Mouse (Mus musculus): ENCODE data around the gene Pecam1.
A peak's percentile ranks its signal among the peaks of the same experiment; 100 is the strongest.
"Not testable (repeated sequence)": the region's sequence is repeated elsewhere in the genome, so short reads cannot be mapped to it uniquely, and the experiment has no call there.

The Pecam1 gene

DNA sequence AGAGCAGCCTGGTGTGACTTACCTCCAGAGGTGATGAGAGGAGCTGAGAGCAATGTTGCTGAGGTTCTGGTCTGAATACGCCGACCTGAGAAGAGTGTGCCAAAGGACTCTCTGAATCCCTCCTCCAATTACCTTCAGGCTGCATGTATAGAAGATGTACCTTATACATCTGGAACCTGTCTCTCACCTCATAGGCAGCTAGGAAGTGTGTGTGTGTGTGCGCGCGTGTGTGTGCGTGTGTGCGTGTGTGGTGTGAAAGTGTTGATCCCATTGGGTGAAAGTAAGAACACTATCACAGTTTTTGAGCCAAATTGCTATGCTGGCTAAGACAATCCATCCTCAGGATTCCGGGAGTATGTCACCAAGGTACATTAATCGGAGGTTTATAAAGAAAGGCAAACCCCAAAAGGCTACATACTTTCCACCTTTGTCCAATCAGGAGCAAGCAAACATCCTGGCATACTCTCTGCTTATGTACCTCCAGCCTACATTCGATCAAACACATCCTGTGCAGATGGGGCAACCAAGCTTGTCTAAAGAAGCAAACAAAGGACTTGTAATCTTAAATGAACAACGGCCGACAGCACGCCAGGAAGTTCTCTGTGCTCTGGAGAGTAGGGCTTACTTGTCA, at the start of gene Pecam1:
Pecam1 (minus strand) TSS at position 508 of the 631 bp plus-strand sequence.
- no peak for DNase-seq (ENCODE audit: low read depth, low spot score)

DNA sequence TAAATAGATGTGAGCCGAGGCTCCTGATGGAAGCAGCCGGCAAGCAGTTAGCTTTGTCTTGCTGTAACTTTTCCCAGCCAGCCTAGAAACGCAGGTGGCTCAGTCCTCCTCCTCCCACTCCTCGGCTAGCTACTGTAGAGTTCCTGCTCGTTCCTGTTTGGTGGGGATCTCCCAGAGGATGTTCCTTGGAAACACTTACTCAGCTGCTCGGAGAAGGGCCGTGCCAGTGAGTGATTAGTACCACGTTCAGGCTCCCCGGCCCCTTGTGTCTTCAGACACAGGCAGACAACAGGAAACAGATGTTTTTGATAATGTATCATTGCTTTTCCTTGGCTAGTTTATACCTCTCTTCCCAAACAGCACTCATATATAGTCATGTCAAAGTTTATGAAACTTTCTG, 45.3 kb upstream of the Pecam1 start:
- DNase-seq (ENCODE audit: low read depth, low spot score): no peak

DNA sequence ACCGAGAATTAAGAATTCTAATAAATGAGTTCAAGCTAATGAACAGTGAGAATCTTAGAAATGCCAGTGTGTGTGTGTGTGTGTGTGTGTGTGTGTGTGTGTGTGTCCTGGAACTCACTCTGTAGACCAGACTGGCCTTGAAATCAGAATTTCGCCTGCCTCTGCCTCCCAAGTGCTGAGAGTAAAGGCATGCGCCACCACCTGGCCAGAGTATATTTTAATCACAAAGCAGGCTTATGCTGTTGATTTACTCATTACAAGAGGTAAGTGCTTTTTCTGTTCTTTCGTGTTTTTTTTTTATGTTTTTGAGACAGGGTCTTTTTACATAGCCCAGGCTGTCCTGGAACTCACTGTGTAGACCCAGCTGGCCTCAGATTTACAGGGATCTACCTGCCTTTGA, 43.4 kb upstream of the Pecam1 start:
- no peak for DNase-seq (ENCODE audit: low read depth, low spot score)

DNA sequence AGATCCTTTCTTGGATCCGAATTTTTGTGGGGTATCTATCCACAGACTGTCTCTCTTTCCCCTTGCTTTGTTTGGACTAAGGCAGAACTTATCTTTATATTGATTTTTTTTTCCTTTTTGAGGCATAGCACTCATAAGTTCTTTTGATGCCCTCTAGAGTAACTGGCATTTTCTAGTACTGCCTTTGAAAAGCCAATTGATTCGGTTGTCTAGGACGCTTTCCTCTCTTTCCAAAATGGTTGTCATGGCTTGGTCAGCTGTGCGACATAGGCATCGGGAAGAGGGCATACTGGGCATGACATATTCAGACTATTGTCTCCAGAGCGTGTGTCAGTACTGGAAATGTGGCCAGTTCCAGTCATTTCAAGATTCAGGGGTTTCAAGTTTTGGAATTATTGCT, 39.2 kb upstream of the Pecam1 start:
- DNase-seq (ENCODE audit: low read depth, low spot score): no peak

DNA sequence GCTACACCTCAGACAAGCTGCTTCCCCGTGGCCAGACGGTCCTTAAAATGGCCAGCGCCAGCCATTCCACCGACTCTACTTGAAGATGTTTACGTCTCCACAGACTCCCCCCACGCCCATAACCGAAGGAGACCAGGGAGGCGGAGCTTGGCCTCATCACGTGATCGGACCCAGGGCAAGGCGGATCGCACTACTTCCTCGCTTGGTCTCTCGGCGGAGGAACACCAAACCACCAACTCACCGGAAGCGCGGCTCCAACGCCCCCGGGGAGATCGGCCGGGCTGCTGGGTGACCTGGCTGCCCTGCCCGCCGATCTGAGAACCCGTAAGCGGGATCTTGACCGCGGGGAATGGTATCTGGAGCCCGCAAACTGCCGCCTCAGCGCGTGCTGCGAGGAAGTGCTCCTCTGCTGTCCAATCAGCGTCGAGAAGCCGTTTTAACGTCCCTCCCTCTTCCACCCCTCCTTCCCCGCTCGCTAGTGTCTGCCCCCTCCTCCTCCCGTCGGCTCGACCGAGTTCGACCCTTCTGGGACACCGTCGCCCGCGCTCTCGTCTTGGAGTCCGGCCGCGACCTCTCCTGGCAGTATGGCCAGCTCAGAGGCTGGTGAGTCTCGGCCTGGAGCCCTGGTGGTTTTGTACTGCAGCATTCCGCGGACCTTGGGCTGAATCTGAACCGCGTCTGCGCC, 38.5 kb upstream of the Pecam1 start, which contains the start of the genes Ddx5 and Cep95:
Ddx5 (minus strand) TSS at position 411 of the 685 bp plus-strand sequence.
Cep95 (plus strand) TSS at position 478 of the 685 bp plus-strand sequence.
- peak; percentile 97 for DNase-seq (ENCODE audit: low read depth, low spot score)

DNA sequence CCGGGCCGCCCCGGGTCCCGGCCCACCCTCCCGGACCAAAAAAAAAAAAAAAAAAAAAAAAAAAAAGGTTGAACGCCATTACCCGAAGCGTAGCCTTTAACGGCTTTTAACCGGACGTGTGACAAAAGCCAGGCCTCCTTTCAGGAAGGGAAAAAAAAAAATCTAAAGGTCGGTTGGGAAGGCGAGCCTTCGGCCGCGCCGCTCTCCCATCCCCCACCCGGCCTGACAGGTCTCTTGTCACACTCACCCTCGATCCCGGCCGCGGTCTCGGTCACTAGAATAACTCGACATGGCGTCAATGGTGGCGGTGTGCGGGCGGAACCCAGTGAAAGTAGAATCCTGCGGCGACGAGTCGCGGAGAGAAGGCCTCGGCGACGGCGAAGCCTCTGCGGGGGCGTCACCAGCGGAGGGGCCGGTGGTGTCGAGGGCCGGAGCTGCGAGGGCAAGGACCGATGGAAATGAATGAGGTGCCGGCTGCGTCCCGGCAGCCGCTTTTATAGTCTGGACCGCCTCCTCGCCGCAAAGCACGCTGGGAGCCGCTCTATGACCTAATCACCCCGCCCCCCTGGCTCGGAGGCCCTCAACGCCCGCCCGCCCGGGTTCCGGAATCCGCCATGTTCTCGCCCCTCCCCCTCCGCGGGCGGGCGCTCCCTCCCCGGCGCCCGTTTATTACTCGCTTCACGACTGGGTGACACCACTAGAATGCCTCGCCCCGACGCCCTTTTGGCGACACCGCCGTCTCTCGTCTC, 37.8 kb upstream of the Pecam1 start:
- DNase-seq (ENCODE audit: low read depth, low spot score): peak; percentile 96

DNA sequence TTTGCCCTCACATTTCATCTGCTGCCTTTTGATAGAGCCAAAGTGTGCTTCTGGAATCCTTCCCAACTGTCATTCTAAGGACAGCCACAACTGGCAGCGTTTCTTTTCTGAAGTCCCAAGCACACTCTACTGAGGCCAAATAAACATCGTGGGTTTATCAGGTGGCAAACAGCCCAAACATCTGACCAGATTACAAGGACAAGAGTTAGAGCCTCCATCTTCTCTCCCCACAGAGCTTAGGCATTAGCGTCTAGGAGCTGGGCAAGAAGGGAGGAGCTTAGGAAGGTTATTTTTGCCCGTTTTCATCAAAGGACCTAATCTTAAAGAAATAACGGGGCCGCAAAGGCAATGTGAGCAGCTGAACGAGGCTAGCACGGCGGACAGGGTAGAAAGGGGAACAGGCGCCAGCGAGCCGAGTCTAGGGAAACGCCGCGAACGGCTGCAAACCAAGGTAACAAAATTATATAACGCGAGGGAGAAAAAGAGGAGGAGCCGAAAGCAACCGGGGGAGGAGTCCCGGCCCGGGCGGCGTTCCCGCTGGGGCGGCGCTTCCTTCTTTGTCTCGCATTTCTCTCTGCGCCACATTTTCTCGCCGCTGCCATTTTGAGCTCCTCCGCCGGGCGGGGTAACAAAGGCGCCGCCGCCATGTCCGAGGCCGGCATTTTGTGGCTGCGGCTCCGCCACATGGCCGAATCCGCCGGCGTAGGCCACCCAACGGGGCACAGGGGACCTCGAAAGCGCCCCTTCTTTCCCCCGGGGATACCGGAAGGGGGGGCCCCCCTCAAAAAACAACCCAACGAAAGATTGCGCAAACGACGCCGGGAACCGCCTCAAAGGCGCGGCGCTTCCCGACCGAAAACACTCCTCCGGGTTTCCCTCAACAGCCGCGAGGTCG, 37.0 kb upstream of the Pecam1 start:
- DNase-seq (ENCODE audit: low read depth, low spot score): peak; percentile 81

DNA sequence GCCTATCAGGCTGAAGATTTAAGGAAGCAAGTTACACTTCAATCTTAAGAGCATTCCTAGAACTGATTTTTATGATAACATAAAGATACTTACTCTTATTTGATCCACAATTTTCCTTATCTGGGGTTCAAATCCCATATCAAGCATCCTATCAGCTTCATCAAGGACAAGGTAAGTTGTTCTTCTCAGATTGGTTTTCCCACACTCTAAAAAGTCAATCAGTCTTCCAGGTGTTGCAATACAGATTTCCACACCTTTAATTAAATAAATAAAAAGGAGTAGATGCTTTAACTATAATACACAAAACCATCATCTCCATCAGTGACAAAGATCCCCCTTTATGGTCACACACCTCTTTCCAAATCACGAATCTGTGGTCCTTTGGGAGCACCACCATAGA, 34.6 kb upstream of the Pecam1 start:
- DNase-seq (ENCODE audit: low read depth, low spot score): no peak

DNA sequence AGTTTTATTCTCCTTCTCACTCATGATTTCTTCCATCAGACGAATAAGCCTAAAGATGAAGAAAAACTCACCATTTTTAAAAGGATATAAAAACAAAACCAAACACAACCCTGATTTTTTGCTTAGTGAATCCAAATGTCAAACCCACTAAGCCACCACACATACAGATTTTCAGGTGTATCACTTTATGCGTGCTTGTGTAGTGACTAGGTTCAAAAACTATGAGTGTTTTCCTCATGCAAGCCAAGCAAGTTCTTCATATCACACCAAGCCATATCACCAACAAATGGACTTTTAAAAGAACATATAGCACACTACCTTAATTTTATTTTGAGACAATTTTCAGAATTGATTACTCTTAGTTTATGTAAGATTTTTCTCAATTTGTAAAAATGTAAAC, 34.0 kb upstream of the Pecam1 start:
- DNase-seq (ENCODE audit: low read depth, low spot score): no peak

DNA sequence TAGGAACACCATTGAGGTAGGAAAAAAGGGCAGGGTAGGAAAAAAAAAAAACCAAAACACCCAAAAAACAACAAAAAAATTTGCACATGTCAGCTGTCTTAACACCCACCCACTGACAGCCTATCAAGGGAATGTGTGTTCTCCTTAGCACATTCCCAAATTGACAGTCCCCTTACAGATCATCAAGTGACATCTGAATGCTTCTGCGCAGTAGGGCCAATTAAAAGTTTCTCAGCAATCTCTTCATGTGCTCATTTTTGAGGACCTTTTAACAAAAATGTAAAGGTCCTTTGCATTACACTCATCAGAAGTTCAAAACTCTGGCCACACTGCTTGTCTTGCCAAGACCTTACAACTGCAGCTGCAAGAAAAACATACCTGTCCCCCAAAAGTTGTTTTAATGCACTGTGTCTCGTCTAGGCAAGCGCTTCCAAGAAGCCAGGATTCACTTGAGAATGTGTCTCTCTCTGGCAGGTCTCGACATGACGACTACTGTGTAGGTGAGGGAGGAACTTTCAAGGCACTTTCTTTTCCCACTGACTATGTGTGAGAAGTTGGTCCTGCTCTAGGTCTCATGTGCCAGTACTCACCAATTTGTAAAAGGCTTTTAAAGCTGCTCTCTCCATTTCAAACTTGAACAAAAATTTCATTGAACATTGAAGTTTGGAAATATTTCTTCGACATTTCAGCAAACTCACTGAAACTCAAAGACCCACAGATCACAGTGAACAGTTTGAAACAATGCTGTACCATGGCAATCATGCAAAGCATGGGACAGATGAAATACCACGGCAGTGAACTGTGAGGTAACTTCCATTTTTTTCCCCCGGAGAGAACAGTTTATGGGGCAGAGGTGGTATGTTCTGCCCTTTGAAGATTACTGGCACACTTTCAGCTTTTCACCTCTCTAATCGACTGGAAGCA, 32.7 kb upstream of the Pecam1 start:
- DNase-seq (ENCODE audit: low read depth, low spot score): no peak

DNA sequence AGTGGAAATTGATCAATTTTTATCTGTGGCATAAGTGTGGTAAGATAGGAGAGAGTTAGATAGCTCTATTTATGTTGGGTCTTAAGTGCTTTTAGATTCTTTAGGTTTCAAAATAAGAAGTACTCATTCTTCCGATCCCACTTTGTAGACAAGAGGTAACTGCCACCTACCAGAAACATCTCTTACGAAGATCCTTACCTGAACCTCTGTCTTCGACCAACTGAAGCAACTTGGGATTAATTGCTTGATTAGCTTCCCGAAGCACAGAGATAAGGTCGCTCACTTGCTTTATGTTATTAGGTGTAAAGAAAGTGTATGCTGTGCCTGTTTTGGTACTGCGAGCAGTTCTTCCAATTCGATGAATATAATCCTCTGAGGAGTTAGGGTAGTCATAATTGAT, 31.8 kb upstream of the Pecam1 start:
- DNase-seq (ENCODE audit: low read depth, low spot score): not testable (repeated sequence)

DNA sequence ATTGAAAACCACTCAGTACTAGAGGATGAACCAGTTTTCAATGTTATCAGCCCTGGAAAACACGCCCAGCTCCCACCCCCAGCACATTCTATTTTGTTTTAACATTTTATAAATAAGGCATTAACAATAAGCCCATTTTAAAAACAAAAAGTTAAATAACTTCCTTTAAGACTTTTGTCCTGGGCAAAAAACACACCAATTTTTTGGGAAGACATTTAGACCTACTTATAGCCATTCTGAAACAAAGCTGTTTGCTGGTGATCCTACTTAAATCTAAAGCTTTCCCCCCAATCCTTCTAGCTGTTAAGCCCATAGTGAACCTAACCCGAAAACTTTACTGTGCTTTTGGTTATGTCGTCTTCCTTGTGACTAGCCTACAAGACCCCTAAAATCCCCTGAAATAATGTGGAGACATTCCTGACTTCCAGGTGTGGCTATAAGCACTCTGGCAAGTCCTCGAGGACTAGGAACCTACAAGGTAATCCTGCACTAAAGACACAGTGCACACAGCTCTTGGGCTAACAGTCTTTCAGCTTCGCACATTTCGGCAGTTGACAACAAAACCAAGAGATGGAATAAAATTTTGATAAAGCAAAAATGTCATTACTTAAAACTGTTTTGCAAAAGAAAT, 30.3 kb upstream of the Pecam1 start:
- no peak for DNase-seq (ENCODE audit: low read depth, low spot score)

DNA sequence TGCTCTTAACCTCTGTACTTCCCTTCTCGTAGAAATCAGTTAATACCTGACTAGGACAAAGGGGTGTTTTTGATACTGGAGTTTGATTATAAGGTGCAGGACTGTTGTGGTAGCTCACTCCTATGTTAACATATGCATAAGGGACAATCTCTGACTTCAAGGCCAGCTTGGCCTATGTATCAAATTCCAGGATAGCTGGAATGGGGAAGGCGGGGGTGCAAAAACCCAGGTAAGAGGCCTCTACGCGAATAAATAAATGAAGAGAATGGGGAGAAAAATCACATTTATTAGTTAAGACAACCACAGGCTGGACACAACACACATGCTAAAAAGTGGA, 29.6 kb upstream of the Pecam1 start:
- DNase-seq (ENCODE audit: low read depth, low spot score): no peak

DNA sequence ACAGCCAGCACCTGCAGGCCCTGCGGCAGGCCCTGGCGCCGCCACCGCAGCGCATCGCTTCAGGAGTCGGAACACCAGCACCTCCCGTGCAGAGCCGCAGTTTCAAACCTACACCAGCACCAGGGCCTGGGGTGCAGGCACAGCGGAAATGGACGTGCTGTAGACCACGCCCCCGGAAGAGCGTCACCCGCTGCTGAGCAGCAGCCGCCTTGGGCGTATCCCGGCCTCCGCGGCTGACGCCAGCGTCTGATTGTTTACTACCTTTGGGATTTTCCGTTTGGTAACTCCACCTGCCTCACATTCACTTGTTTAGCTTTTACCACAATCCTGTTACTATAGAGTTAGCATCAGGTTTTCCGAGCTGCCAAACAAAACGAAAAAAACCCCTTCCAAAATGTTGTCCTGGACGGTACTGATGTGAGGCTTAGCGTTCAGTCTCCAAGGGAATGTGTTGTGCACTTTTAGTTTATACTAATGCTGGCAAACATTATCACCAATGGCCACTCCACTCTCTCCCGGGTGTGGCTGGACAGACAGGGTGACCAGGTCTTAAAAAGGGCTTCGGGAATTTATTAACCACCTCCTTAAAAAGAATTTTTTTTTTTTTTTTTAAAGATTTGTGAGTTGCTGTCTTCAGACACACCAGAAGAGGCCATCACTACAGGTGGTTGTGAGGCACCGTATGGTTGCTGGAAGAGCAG, 29.1 kb upstream of the Pecam1 start, which contains the start of gene Polg2:
Polg2 (minus strand) TSS at position 150 of the 701 bp plus-strand sequence.
- peak; percentile 95 for DNase-seq (ENCODE audit: low read depth, low spot score)

DNA sequence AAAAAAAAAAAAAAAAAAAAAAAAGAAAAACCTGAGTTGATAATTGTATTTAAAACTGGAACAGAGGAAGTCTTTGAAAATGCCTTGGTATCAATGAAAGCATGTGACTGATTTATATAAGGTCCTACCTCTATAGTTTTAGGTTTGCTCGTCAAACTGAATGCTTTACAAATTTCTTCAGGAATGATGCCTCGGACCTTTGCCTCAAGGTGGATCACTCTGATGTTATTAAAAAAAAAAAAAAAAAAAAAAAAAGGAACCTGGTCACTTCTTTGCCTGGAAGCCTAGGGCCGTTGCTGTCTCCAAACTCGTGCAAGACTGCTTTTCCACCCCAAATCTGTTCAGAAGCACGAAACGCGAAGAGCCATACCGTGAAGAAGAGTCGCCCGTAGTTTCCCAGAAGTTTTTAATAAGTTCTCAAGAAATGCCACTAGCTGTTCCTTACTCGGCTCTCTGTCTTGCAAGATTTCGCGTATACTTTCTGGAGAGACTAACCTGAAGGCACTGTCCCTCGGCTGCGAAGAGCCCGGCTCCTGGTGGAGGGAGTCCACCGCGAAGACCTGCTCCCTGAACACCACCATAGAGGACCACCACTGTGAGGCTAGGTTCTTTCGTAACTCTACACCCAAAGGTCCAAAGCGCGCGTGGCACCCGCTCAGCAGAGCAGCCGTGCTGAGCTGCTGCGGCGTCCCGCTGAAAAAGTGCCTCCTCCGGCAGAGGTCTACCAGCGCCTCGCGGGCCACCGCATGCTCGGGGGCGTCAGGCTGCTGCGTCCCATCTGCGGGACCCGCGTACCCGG, 28.4 kb upstream of the Pecam1 start:
- no peak for DNase-seq (ENCODE audit: low read depth, low spot score)

DNA sequence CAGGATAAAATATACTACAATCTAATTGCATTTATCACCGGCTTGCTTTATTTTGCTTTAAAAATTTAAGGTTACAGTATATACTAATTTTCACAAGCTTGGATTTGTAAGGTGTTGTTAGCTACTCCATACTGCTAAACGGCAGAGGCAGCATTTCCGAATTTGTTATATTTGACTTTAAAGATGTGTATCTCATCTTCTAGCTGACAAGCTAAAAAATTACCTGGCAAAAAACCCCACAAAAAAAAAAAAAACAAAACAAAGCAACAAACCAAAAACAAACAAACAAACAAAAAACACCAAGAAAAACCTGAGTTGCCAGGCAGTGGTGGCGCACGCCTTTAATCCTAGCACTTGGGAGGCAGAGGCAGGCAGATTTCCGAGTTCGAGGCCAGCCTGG, 27.7 kb upstream of the Pecam1 start:
- no peak for DNase-seq (ENCODE audit: low read depth, low spot score)

DNA sequence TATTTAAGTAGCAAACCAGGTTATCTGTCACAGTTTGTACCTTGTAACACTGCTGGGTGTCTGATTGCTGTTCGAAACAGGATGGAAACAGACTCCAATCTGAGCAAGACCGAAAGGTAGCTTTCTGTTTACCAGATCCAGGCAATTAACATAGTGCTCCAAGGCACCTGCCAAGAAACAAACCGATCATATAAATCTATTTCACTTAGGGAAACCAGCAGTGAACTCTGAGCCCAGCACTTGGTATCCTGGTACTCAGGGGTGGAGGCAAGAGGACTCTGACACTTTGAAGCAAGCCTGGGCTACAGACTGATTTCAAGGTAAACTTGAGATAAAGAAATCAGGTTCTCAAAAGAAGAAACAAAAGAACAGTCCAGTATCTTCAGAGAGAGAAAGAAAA, 27.0 kb upstream of the Pecam1 start:
- DNase-seq (ENCODE audit: low read depth, low spot score): no peak

DNA sequence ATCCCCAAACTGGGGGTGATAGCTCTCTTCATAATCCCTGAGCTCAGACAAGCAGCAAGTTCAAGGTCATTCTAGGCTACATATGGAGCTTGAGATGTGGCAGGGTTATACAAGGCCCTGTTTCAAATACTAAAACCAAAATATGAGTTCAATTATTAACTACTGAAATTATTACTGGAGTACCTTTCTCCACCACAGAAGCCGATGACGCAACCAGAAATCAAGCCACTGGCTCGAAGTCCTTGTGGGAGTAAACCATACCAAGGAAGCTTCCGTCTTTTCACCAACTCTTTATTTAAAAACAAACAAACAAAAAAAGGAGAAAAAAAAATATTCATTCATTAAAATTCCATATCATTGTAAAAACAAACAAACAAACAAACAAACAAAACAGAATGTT, 26.5 kb upstream of the Pecam1 start:
- no peak for DNase-seq (ENCODE audit: low read depth, low spot score)

DNA sequence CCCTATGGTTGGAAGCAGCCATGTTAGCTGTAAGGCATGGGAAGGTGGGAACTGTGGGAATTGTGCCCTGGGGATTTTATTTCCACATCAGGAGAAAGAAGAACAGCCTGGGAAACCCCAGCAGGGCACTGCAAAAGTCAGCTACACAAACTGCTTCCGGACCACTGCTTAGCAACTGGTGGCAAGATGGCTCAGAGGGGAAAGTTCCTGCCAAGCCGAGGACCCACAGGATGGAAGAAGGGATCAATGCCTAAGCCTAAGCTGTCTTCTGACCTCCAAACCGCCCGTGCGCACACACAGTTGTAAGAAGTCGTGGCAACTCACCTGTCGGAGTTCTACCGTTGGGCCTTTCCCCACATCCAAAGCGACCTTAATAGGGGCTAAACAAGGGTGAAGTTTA, 22.6 kb upstream of the Pecam1 start:
- DNase-seq (ENCODE audit: low read depth, low spot score): no peak
